Mouse (Mus musculus) MEL (cell line): ENCODE results near the gene Ifi35.

Experiments used
- CHD1 ChIP-seq: IDR thresholded peaks from 2 replicates; pipeline ENCODE4 v1.6.1; 2012; ENCODE audit warnings: low read depth, mild to moderate bottlenecking, inconsistent platforms, low read length, improper control_type of control experiment
- CTCF ChIP-seq, 3 experiments: IDR thresholded peaks in 2 of 3; conservative IDR thresholded peaks in 1 of 3; 2 replicates each; pipeline ENCODE4 v1.5.1; 2011 to 2012; ENCODE audit warnings: low read length in 3 of 3, low read depth in 2 of 3, mild to moderate bottlenecking in 2 of 3, improper control_type of control experiment in 1 of 3, inconsistent platforms in 1 of 3, mixed read lengths in 1 of 3, moderate library complexity in 1 of 3; ENCODE audit not compliant: control insufficient read depth in 1 of 3, insufficient read depth in 1 of 3, poor library complexity in 1 of 3, severe bottlenecking in 1 of 3
- E2F4 ChIP-seq: IDR thresholded peaks from 2 replicates; pipeline ENCODE4 v1.6.1; 2011; ENCODE audit warnings: low read depth, low read length, improper control_type of control experiment, borderline replicate concordance
- JUND ChIP-seq: IDR thresholded peaks from 2 replicates; pipeline ENCODE4 v1.6.1; 2011; ENCODE audit warnings: low read depth, mild to moderate bottlenecking, improper control_type of control experiment, low read length
- NELFE ChIP-seq: IDR thresholded peaks from 2 replicates; pipeline ENCODE4 v1.6.1; 2011; ENCODE audit warnings: low read depth, low read length, improper control_type of control experiment
- POLR2A ChIP-seq, 2 experiments: IDR thresholded peaks; 2 replicates each; pipeline ENCODE4 v1.6.1; 2011 to 2012; ENCODE audit warnings: low read length in 2 of 2, mild to moderate bottlenecking in 2 of 2, control low read depth in 1 of 2, improper control_type of control experiment in 1 of 2, low read depth in 1 of 2, moderate library complexity in 1 of 2; ENCODE audit not compliant: control insufficient read depth in 1 of 2, insufficient read depth in 1 of 2, poor library complexity in 1 of 2
- SIN3A ChIP-seq: IDR thresholded peaks from 2 replicates; pipeline ENCODE4 v1.6.1; 2012; ENCODE audit warnings: low read length, improper control_type of control experiment, inconsistent platforms
- USF1 ChIP-seq: IDR thresholded peaks from 2 replicates; pipeline ENCODE4 v1.6.1; 2014; ENCODE audit warnings: low read depth, mild to moderate bottlenecking, inconsistent platforms, low read length, improper control_type of control experiment, moderate library complexity

DNA sequence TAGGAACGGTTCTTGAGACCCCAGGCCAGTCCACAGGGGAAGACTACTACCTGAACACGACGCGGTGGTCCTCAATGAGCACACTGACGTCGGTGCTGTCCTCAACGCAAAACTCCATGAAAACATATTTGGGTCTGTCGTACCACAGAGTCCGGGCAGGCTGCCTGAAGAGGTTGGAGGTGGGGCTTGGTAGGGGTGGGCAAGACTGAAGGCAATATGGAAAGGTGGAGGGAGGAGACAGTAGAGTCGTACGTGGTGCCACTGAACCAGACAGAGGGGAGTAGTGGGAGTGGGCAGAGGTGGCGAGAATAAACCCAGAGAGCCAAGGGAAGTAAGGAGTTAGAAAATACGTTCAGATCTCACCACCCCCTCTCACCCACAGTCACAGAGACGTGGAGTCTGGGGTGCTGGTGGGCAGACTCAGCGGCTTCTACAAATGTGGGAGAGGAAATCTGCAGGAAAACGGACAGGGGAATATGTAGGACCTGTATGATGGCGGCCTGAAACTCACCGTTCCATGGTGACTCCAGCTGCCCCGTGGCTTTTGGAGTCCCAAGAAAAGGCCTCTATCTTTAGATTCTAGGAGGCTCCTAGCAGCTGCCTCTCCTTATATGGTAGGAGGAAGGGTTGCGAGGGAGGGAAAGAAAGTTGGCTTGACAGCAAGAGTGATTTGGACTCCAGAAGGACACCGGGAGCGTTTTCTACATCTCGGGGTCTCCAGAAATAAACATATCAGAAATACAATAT, 23.9 kb upstream of the Ifi35 start, which contains the start of gene Gm27029:
- no peak for TF ChIP-seq USF1
- TF ChIP-seq CTCF (IDR thresholded peaks at IDR 0.05 in 2 of 3, conservative IDR thresholded peaks at IDR 0.05 in 1 of 3; ENCODE audit: control insufficient read depth in 1 of 3, insufficient read depth in 1 of 3, low read depth in 2 of 3, low read length in 3 of 3, poor library complexity in 1 of 3, severe bottlenecking in 1 of 3), result no peak
- no peak for TF ChIP-seq E2F4
- no peak for TF ChIP-seq JUND
- no peak for TF ChIP-seq CHD1
- no peak for TF ChIP-seq SIN3A
- TF ChIP-seq POLR2A (IDR thresholded peaks at IDR 0.05; ENCODE audit: control insufficient read depth in 1 of 2, insufficient read depth in 1 of 2, low read depth in 1 of 2, low read length in 2 of 2, poor library complexity in 1 of 2), result no peak; a peak in 1 of 4 replicates
- no peak for TF ChIP-seq NELFE
